Mouse (Mus musculus): Measurements from ENCODE around the gene Tnnt3.

The Tnnt3 gene

DNA sequence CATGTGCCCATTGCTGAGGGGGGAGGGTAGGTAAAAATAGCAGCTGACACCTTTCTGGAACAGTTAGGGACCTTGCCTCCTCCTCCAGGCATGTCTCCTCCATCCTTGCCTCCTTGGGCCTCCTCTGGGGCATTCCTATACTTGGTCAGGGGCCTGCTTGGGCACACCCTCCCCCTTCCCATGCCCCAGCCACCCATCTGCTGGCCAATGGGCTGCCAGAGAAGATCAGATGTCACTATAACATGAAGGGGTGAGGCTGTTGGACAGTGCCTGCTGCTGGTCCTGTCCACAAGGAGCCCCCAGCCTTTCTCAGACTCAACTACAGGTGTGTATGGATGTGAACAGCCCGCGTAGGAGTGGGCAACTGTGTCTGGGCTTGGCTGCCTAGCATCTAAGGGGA lies at the start of gene Tnnt3:
TSS of gene Tnnt3 (plus strand) at position 262 of the 400 bp plus-strand sequence.
- Histone ChIP-seq H3K27me3 (ENCODE audit: insufficient read depth, low read length) (peaks cover 65% of the 10 kb centered on the region), H3K4me3 (replicated peaks; ENCODE audit: low read length) (no peak within 1 kb of the TSS), H3K4me1 (replicated peaks; ENCODE audit: low read depth, low read length) (no peaks in the 10 kb centered on the region; the same call in 1 of the 2 replicates), H3K9me3 (ENCODE audit: low read length) (no peaks in the 10 kb centered on the region), H3K36me3 (ENCODE audit: insufficient read depth, low read length) (no peaks in the 10 kb centered on the region)
- no peak for TF ChIP-seq CTCF (conservative IDR thresholded peaks at IDR 0.05; ENCODE audit: low read length)
- TF ChIP-seq NANOG (IDR thresholded peaks at IDR 0.05; ENCODE audit: borderline replicate concordance, low read length) = no peak
- TF ChIP-seq POU5F1 (IDR thresholded peaks at IDR 0.05; ENCODE audit: borderline replicate concordance, low read length) = no peak

DNA sequence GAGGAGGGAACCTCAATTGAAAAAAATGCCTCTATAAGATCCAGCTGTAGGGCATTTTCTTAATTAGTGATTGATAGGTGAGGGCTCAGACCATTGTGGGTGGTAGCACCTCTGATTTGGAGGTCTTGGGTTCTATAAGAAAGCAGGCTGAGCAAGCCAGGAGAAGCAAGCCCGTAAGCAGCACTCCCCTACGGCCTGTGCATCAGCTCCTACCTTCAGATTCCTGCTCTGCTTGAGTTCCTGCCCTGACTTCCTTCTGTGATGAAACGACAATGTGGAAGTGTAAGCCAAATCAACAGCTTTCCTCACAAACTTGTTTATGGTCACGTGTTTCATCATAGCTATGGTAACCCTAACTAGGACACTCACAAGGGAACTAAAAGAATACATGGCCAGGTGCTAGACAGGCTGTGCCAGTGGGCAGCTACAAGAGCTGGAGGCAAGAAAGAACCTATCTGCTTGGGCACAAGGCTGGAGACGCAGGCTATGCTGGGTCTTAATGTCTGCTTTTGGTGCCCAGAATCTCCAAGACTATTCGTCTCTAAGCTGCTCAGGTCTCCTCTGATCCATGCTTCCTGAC lies 49.5 kb upstream of the Tnnt3 start:
- Histone ChIP-seq H3K27me3 (ENCODE audit: insufficient read depth, low read length) (peaks cover 17% of the 10 kb centered on the region), H3K4me1 (replicated peaks; ENCODE audit: low read depth, low read length) (no peaks in the 10 kb centered on the region), H3K4me3 (replicated peaks; ENCODE audit: low read length) (no peak overlapping the region), H3K9me3 (ENCODE audit: low read length) (no peaks in the 10 kb centered on the region), H3K36me3 (ENCODE audit: insufficient read depth, low read length) (no peaks in the 10 kb centered on the region)
- TF ChIP-seq POU5F1 (IDR thresholded peaks at IDR 0.05; ENCODE audit: borderline replicate concordance, low read length) = no peak
- TF ChIP-seq NANOG (IDR thresholded peaks at IDR 0.05; ENCODE audit: borderline replicate concordance, low read length) = no peak
- no peak for TF ChIP-seq CTCF (conservative IDR thresholded peaks at IDR 0.05; ENCODE audit: low read length)

DNA sequence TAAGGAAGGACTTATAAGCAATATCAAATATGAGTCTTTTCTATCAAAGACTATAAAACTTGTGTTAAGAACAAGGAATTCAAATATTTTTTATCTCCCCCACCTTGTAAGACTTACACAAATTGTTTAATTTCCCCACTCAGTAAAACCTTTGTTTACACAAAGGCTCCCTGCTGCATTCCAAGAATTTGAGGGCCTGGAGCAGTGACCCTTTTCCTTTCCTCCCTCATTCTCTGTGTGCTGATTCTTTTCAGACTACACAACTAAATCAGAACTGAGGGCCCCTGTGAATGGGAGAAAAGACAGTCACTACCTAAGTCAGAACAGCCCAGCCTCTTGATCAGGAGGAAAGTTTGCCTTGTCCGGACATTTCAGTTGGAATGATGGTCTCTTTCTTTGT lies 43.9 kb upstream of the Tnnt3 start:
- Histone ChIP-seq H3K4me1 (replicated peaks; ENCODE audit: low read depth, low read length) (0 out of 2 replicates have a peak, but pooled peaks cover 4% of the 10 kb centered on the region), H3K27me3 (ENCODE audit: insufficient read depth, low read length) (peaks cover 10% of the 10 kb centered on the region; the same call in 1 of the 2 replicates), H3K9me3 (ENCODE audit: low read length) (no peaks in the 10 kb centered on the region), H3K36me3 (ENCODE audit: insufficient read depth, low read length) (no peaks in the 10 kb centered on the region), H3K4me3 (replicated peaks; ENCODE audit: low read length) (no peak overlapping the region)
- TF ChIP-seq POU5F1 (IDR thresholded peaks at IDR 0.05; ENCODE audit: borderline replicate concordance, low read length) (no peak), CTCF (conservative IDR thresholded peaks at IDR 0.05; ENCODE audit: low read length) (no peak), NANOG (IDR thresholded peaks at IDR 0.05; ENCODE audit: borderline replicate concordance, low read length) (no peak)

DNA sequence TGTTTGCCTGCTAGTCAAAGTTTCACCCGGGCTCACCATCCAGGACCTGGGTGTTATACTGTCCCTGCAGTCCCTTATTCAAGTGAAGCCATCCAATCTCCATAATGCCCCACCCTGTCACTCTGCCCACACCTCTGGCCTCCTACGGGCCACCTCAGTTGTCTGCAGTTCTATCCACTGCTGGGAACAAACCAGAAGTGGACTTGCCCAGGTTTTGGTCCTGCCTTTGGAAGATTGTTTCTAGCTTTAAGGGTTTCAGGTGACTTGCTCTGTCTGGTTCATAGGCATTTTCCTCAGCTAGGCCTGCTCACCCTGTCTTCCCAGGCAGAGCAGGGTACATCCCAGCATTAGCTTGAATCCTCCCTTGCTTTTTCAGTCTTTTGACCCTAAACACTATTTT lies 43.4 kb upstream of the Tnnt3 start:
- Histone ChIP-seq H3K36me3 (ENCODE audit: insufficient read depth, low read length) (no peaks in the 10 kb centered on the region), H3K4me3 (replicated peaks; ENCODE audit: low read length) (no peak overlapping the region), H3K27me3 (ENCODE audit: insufficient read depth, low read length) (peaks cover 13% of the 10 kb centered on the region), H3K9me3 (ENCODE audit: low read length) (no peaks in the 10 kb centered on the region), H3K4me1 (replicated peaks; ENCODE audit: low read depth, low read length) (0 out of 2 replicates have a peak, but pooled peaks cover 4% of the 10 kb centered on the region)
- TF ChIP-seq NANOG (IDR thresholded peaks at IDR 0.05; ENCODE audit: borderline replicate concordance, low read length) (no peak), POU5F1 (IDR thresholded peaks at IDR 0.05; ENCODE audit: borderline replicate concordance, low read length) (no peak)

DNA sequence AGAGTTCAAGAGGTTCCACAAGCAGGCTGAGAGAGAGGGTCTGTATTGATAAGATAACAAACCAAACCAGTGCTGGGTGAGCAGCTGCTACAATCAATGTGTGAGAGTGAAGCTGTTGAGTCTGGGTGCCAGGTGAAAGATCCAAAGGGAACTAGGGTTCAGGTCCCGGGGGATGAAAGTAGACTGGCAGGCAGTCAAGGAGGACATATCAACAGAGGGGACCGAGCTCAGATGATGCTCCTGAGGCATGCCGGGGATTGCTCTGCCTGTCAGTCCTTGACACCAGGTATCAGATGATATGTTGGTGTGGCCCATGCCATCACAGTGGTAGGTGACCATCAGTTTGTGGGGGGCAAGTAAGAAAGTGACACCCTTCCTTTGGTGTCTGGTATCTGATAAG lies 41.8 kb upstream of the Tnnt3 start:
- Histone ChIP-seq H3K36me3 (ENCODE audit: insufficient read depth, low read length) (no peaks in the 10 kb centered on the region), H3K4me1 (replicated peaks; ENCODE audit: low read depth, low read length) (0 out of 2 replicates have a peak, but pooled peaks cover 4% of the 10 kb centered on the region), H3K27me3 (ENCODE audit: insufficient read depth, low read length) (peaks cover 15% of the 10 kb centered on the region), H3K4me3 (replicated peaks; ENCODE audit: low read length) (no peak overlapping the region), H3K9me3 (ENCODE audit: low read length) (no peaks in the 10 kb centered on the region)
- no peak for TF ChIP-seq NANOG (IDR thresholded peaks at IDR 0.05; ENCODE audit: borderline replicate concordance, low read length)

DNA sequence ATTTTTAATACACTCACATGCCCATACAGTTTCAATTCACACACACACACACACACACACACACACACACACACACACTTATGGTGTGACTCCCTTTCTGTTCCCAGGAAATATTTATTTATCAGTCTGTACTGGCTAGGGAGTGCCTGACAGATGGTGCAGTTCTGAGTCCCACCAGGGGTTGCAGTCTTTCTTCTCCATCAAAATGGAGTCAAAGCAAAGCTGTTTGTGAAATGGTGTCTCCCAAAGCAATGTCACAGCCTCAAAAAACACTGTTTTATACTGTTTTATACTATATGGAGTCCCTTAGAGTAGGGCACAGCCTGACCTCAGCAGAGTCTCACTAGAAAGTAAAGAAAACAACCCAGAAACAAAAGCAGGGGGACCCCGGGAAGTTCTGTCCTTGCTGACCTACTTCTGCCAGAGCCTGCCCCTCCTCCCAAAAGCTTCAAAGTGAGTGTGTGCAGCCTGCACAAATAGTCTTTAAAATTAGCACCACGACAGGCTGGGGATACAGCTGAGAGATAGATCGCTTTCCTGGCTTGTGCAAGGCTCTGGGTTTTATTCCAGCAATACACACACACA lies 41.3 kb upstream of the Tnnt3 start:
- TF ChIP-seq CTCF (conservative IDR thresholded peaks at IDR 0.05; ENCODE audit: low read length) (no peak), NANOG (IDR thresholded peaks at IDR 0.05; ENCODE audit: borderline replicate concordance, low read length) (no peak)
- Histone ChIP-seq H3K36me3 (ENCODE audit: insufficient read depth, low read length) (no peaks in the 10 kb centered on the region), H3K4me3 (replicated peaks; ENCODE audit: low read length) (no peak overlapping the region), H3K4me1 (replicated peaks; ENCODE audit: low read depth, low read length) (0 out of 2 replicates have a peak, but pooled peaks cover 4% of the 10 kb centered on the region), H3K27me3 (ENCODE audit: insufficient read depth, low read length) (peaks cover 20% of the 10 kb centered on the region), H3K9me3 (ENCODE audit: low read length) (no peaks in the 10 kb centered on the region)

DNA sequence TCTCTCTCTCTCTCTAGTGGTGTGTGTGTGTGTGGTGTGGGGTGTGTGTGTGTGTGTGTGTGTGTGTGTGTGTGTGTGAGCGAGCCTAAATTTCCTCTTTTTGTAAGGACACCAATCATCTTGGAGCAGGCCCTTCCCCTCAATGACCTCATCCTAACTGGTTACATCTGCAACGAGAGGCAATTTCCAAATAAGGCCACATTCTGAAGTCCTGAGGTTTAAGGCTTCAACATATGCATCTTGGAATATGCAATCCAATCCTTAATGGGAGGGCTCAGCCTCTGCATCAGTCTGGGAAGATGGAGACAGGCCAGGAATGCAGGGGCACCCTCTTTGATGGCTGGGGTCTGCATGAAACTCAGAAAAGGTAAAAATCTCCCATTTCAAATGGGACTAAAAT lies 40.6 kb upstream of the Tnnt3 start:
- TF ChIP-seq NANOG (IDR thresholded peaks at IDR 0.05; ENCODE audit: borderline replicate concordance, low read length) (no peak), CTCF (conservative IDR thresholded peaks at IDR 0.05; ENCODE audit: low read length) (no peak), POU5F1 (IDR thresholded peaks at IDR 0.05; ENCODE audit: borderline replicate concordance, low read length) (no peak)
- Histone ChIP-seq H3K36me3 (ENCODE audit: insufficient read depth, low read length) (no peaks in the 10 kb centered on the region), H3K27me3 (ENCODE audit: insufficient read depth, low read length) (peaks cover 24% of the 10 kb centered on the region), H3K4me3 (replicated peaks; ENCODE audit: low read length) (no peak overlapping the region), H3K4me1 (replicated peaks; ENCODE audit: low read depth, low read length) (0 out of 2 replicates have a peak, but pooled peaks cover 4% of the 10 kb centered on the region), H3K9me3 (ENCODE audit: low read length) (no peaks in the 10 kb centered on the region)

DNA sequence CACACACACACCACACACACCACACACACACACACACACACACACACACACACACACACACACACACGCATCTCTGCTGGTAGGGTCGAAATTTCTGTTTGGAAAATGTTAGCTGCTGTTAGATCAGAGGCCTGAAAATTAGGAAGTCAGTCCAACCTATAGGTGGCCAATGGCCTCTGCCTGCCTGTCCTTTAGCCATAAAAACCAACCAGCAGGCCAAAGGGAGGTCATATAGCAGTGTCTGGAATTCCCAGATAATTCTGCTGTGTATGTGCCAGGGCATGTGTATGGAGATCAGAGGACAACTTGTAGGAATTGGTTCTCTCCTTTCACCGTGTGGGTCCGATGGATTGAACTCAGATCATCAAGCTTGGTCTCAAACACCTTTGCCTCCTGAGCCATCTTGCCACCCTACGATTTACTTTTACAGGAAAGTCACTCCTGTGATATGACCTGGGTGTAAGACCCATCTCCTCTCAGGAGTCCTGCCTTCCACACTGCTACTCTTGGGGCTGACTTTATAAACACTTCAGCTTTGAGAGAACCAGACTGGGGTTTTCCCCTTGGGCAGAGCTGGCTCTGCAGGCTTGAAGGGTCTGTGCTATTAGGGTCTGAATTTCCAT lies 39.8 kb upstream of the Tnnt3 start:
- H3K27me3 ChIP-seq (ENCODE audit: insufficient read depth, low read length) = peaks cover 28% of the 10 kb centered on the region
- H3K4me3 ChIP-seq (replicated peaks; ENCODE audit: low read length) = no peak overlapping the region
- H3K36me3 ChIP-seq (ENCODE audit: insufficient read depth, low read length) = no peaks in the 10 kb centered on the region
- H3K9me3 ChIP-seq (ENCODE audit: low read length) = no peaks in the 10 kb centered on the region
- no peak for TF ChIP-seq CTCF (conservative IDR thresholded peaks at IDR 0.05; ENCODE audit: low read length)
- no peak for TF ChIP-seq POU5F1 (IDR thresholded peaks at IDR 0.05; ENCODE audit: borderline replicate concordance, low read length)
- no peak for TF ChIP-seq NANOG (IDR thresholded peaks at IDR 0.05; ENCODE audit: borderline replicate concordance, low read length)
- H3K4me1 ChIP-seq (replicated peaks; ENCODE audit: low read depth, low read length) = 0 out of 2 replicates have a peak, but pooled peaks cover 4% of the 10 kb centered on the region
